Mouse (Mus musculus) gastrocnemius, postnatal 10 days (tissue): ENCODE data around the gene Mink1. TPM values are rescaled to one million over a fixed set of nuclear protein-coding genes. Genes with fewer than 3 reads are reported as not detected.

Source experiments
- DNase-seq: peaks from one replicate; pipeline ENCODE4 v3.0.0; 2021; ENCODE audit warnings: mixed read lengths
- total RNA-seq, 2 experiments: library from RNA; stranded (reverse); gene quantifications; 2 replicates each; pipeline ENCODE4 v1.2.3; 2021

The Mink1 gene
- total RNA-seq, 2 experiments from 2014 or later, result 28.6 to 37.0 TPM

DNA sequence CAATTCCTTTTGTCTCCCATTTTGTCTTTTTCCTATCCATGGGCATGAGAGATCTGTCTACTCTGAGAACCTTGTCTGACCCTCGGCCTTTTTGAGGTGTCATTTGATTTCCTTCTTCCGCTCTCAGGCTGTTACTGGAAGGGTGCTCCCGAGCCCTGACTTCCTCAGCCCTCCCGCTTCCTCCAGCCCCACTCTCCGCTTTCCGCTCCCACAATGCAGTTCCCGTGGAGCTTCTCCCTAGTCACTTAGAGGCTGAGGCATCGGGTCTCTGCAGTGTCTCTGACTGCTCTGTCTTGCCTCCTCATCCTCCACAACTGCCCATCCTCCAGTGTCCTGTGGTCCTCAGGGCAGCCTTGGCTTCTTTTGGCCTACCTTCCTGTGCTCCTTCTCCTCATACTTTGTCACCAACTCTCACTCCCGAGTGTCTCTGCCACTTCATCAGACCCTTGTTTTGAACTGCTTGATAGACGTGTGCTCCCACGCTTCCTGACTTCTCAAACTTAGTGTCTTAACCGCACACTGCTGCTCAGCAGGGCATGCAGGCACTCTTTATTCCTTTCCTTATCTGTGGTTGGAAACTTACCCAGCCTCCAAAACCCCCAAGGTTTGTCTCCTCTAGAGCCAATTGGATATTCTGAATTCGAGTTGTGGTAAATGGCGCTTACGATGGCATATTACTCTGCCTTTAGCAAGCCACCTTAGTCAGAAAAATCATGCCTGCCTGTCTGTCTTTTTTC is 31.7 kb downstream of the Mink1 start:
- no peak for DNase-seq

- no peak for DNase-seq
These were observed 33.0 kb downstream of the Mink1 start for GRCm38 (mm10) chr11:70595638-70596037.

- DNase-seq, result no peak
These were observed 33.4 kb downstream of the Mink1 start for GRCm38 (mm10) chr11:70596094-70596493.

GRCm38 (mm10) chr11:70597301-70597700 is 34.6 kb downstream of the Mink1 start:
- DNase-seq, result no peak

DNA sequence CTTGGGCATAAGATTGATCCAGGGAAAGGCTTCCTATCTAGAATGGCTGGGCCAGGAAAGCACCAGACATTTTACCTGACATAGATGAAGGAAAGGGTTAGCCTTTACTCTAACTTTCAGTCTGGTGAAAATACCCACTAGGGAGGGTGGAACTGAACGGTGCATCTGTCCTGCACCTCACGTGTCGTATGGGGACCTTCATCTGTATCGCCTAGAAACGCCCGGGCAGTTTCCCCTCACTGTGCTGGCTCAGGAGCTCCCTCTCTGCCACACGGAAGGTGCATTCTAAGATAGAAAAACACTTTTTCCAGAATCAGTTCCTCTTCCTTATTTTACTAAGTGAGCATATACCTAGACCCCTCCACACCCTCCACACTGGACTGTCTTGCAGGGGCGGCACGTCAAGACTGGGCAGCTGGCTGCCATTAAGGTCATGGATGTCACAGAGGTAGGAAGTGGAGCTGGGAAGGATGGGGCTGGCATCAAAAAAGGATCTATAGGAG is 35.8 kb downstream of the Mink1 start:
- no peak for DNase-seq

DNA sequence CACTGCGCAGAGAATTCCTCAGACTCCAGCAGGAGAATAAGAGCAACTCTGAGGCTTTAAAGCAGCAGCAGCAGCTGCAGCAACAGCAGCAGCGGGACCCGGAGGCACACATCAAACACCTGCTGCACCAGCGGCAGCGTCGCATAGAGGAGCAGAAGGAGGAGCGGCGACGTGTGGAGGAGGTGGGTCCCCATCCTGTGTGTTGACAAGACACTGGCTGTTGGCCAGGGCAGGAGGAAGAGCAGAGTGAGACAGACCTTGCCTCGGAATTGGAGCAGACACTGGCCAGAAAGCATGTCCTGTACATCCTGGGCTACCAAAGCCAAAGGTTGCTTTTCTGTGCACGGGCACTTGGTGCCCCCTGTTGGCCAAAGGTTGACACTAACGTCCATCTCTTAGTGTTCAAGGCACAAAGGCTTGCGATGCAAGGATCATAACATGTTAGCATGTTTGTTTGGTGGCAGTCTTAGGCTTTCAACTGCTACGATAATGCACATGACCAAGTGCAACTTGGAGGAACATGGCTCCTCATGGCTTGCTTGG is 42.4 kb downstream of the Mink1 start:
- peak; percentile 75 for DNase-seq

DNA sequence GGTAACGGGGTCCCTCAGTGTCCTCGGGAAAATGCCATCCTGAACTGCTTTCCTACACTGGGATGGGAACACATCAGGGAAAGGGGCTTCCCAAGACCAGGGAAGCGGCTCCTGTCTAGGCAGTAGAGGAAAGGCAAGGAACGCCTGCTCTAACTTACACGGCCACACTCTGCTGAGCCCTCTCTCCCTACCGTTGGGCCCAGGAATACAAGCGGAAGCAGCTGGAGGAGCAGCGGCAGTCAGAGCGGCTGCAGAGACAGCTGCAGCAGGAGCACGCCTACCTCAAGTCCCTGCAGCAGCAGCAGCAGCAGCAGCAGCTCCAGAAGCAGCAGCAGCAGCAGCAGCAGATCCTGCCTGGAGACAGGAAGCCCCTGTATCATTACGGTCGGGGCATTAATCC is 44.0 kb downstream of the Mink1 start:
- no peak for DNase-seq

DNA sequence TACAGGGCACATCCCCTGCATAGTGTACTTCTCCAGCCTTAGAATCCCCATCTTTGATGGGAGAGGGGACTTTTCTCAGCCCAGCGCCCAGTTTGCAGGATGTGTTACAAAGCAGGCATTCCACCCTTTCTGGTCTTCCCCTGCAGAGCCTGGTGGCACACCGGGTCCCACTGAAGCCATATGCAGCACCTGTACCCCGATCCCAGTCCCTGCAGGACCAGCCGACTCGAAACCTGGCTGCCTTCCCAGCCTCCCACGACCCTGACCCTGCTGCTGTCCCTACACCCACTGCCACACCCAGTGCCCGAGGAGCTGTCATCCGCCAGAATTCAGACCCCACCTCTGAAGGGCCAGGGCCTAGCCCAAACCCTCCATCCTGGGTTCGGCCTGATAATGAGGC is 44.9 kb downstream of the Mink1 start:
- DNase-seq, result no peak

DNA sequence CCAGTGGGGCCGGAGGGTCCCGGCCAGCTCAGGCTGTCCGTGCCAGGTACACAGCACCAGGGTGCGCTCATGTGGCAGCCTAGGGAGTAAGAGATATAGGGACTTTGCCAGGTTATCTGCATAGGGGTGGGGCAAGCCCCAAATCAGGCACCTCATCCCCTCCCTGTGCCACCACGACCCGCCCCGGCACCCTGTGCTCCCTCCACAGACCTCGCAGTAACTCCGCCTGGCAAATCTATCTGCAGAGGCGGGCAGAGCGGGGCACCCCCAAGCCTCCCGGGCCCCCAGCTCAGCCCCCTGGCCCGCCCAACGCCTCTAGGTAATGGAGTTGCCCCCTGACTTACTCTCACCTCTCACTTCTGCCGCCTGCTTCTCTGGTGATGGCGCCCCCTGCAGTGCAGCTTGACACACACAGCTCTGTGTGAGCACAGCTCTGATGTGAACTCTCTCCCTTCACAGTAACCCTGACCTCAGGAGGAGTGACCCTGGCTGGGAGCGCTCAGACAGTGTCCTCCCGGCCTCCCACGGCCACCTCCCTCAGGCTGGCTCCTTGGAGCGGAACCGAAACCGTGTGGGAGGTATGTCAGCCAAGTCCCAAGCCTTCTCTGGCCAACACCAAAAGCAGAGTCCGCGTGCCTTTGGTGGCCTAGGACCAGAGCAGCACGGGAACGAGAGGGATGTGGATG is 45.8 kb downstream of the Mink1 start:
- peak; percentile 51 for DNase-seq

- DNase-seq, result no peak
These were observed 48.1 kb downstream of the Mink1 start for GRCm38 (mm10) chr11:70610752-70611151.

- DNase-seq, result no peak
These were observed 49.8 kb downstream of the Mink1 start for GRCm38 (mm10) chr11:70612505-70612904.

- DNase-seq, result peak; percentile 62
These were observed 52.4 kb downstream of the Mink1 start for GRCm38 (mm10) chr11:70615074-70615473.

- no peak for DNase-seq
These were observed 52.9 kb downstream of the Mink1 start, which contains the start of gene 4930544D05Rik for GRCm38 (mm10) chr11:70615516-70616093. TSS of gene 4930544D05Rik (plus strand) at chr11:70615848.

- no peak for DNase-seq
These were observed 56.4 kb downstream of the Mink1 start, which contains the start of gene Chrne for GRCm38 (mm10) chr11:70619101-70619500. TSS of gene Chrne (minus strand) at chr11:70619216.

DNA sequence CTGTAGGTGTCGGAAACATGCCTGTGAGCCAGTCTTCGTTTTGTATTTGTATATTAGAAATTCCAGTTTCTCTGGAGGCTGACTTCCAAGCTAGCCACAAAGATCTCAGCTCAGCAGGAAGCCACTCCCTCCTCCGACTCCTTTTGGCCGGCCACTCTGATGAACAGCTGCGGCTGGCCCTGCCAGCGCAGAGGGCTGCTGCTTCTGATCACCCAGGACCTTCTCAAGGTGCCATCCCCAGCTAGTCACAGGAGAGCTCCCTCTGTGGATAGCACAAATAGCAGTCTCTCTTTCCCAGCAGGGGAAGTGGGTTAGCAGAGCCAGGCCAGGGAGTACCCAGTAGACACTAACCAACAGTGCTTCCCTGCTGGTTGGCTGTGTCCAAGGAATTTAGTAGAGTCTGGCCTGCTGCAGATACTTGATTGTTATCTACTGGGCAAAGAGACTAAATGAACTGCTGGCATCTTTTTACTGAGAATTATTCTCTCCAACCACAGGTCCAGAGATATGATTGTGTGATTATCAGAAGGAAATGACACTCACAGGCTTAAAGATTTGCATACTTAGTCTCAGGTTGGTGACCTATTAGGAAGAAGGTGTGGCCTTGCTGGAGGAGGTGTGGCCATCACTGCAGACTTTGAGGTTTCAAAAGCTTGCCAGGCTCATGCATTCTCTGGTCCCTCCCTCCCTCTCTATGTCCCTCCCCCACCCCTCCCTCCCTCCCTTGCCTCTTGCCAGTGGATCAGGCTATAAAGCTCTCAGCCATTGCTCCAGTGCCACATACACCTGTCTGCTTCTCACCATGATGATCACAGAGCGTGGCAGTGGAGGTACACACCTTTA is 59.5 kb downstream of the Mink1 start:
- DNase-seq, result no peak

- no peak for DNase-seq
These were observed 60.5 kb downstream of the Mink1 start for GRCm38 (mm10) chr11:70623053-70623742.

GRCm38 (mm10) chr11:70625473-70625872 is 62.8 kb downstream of the Mink1 start:
- peak; percentile 69 for DNase-seq

- no peak for DNase-seq
These were observed 64.2 kb downstream of the Mink1 start for GRCm38 (mm10) chr11:70626877-70627276.

DNA sequence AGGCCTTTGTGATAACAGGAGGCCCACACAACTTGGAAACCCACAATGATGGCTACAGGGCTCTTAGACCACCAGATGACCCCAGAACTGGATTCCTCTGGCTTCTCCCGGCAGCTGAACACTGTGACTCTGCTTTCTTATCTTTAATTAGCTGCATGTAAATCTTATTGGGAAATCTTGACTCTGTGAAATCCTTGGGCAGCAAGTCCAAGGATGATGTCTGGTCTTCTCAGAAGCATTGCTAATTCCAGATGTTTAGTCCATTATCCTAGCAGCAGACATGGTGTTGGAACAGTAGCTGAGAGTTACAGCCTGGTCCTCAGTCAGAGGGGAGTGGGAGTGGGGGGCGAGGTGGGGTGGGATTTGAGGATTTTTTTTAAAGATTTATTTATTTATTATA is 65.8 kb downstream of the Mink1 start:
- no peak for DNase-seq

- no peak for DNase-seq
These were observed 66.9 kb downstream of the Mink1 start for GRCm38 (mm10) chr11:70629557-70629956.

GRCm38 (mm10) chr11:70630129-70630528 is 67.4 kb downstream of the Mink1 start:
- no peak for DNase-seq
